Mouse (Mus musculus): ENCODE data around the gene Chst5. TPM values are rescaled to one million over a fixed set of nuclear protein-coding genes. Genes with fewer than 3 reads are reported as not detected.
"Not testable (repeated sequence)": the region's sequence is repeated elsewhere in the genome, so short reads cannot be mapped to it uniquely, and the experiment has no call there.

Chst5 gene
- total RNA-seq, 1 experiment from 2014 or later: not detected

DNA sequence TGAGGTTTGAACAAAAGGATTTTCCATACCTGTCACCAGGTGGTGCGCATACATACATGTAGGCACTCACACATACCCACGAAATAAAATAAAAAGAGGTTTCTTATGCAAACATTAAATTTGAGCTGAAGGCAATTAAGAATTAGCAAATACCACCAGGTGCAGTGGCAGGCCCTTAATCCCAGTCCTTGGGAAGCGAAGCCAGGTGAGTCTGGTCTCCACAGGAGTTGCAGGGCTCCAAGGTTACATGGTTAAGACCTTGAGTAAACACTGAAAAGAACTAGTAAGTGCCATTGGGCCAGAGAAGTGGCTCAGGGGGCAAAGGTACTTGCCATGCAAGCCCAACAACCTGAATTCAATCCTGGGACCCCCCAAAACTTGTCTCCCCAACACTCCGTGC lies 26.6 kb downstream of the Chst5 start:
- no peak for ATAC-seq (replicated peaks; ENCODE audit: low read depth, poor library complexity, severe bottlenecking)

DNA sequence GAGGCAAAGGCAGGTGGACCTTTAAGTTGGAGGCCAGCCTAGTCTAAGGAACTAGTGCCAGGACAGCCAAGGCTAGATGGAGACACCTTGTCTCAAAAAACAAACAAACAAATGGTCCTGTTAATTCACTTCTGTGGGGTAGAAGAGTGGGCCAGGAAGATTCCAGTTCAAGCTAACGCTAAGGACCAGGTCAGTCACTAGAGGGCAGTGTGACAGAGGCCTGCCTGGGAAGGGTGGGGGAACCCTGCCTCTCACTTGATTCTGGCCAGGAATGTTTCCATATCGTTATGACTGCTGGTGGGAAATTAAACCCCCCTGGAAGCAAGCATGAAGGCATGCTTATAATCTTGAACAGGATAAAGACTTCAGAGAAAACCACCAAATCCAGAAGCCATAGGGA lies 28.7 kb downstream of the Chst5 start:
- ATAC-seq (replicated peaks; ENCODE audit: low read depth, poor library complexity, severe bottlenecking): peak; percentile 82

DNA sequence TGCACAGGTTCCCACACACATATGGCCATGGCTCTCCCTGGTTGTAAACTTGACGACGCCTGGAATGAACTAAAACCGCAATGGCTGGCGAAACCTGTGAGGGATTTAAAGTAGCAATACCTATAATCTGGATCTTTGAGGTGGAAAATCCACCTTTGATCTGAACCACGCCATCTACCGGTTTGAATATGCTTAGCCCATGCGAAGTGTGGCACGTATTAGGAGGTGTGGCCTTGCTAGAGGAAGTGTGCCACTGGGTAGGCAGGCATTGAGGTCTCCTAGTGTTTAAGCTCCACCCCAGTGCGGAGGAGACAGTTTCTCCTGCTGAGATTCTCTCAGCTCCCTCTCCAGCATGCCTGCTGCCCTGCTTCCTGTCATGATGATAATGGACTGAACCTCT lies 32.5 kb downstream of the Chst5 start:
- ATAC-seq (replicated peaks; ENCODE audit: low read depth, poor library complexity, severe bottlenecking): no peak

DNA sequence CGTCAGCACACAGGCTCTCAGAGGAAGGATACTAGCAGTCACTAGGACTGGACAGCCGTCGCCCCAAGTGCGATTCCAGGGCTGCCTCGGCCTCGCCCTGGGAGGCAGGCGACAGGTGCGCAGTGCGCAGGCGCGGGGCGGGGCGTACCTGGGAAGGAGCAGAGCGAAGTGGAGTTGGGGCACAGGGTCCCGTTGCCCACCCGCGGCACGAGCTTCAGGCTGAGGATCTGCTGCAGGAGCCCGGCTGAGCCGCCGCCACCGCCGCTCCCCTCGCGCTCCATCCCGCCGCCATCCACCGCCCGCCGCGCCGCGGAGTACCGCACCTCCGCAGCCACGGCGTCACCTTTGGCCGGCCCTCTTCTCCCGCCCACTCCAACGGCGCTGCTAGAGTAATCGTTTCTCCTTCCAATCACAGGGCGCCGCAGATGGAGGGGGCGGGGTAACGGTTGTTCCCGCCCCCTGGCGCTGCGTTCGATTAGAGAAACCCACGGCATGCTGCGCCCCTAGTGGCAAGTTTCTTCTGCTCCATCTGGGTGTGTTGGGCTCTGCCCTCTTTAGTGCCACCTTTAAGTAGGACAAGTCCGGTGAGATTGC lies 33.8 kb downstream of the Chst5 start, which contains the start of gene Tmem170:
Gene Tmem170, minus strand, starts transcription at position 396 of the 594 bp plus-strand sequence.
- peak; percentile 98 for ATAC-seq (replicated peaks; ENCODE audit: low read depth, poor library complexity, severe bottlenecking)

DNA sequence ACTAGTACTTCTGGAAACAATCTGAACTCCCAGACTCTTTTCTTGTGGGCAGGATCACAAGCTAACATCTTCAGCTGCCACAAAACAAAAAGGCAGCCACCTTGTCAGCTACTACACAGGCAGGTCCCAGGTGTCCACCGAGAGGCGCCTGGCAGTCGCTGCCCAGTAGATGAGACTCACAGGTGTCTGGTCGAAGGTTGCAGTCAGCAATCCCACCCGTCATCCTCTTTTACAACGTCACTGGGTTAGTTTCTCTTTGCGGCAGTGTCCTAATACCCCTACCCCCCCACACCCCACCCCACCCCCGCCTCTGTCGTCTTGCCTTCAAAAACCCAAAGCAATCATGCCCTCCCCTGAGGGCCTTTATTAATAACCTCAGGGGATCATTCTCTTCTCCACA lies 34.5 kb downstream of the Chst5 start:
- no peak for ATAC-seq (replicated peaks; ENCODE audit: low read depth, poor library complexity, severe bottlenecking)

DNA sequence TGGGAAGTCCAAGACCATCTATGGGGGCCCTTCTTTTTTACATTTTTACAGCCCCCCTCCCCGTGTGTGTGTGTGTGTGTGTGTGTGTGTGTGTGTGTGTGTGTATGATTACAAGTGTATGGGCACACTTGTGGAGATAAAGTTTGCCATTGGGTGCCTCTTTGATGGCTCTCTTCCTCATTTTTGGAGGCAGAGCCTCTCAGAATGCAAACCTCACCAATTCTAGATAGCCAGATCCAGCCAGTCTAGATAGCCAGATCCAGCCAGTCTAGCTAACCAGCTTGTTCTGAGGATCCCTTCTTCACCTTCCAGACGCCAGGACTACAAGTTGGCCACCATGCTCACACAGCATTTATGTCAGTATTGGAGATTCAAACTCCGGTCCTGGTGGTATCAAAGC lies 39.0 kb downstream of the Chst5 start:
- ATAC-seq (replicated peaks; ENCODE audit: low read depth, poor library complexity, severe bottlenecking): 0 out of 2 replicates have a peak, but pooled peaks have one; percentile 8

DNA sequence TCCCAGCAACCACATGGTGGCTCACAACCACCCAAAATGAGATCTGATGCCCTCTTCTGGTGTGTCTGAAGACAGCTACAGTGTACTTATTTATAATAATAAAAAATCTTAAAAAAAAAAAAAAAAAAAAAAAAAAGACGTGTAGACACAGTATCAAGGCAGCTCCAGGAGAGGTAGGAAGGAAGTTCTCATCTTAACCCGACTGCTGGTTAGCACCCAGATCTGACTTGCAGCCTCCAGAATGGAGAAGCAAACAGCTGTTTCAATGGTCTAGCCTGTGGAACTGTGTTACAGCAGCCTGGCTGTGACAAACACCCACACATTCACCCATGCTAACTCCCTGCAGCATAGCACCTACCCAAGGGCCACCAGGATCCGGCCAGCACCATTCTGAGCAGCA lies 39.9 kb downstream of the Chst5 start:
- no peak for ATAC-seq (replicated peaks; ENCODE audit: low read depth, poor library complexity, severe bottlenecking)

DNA sequence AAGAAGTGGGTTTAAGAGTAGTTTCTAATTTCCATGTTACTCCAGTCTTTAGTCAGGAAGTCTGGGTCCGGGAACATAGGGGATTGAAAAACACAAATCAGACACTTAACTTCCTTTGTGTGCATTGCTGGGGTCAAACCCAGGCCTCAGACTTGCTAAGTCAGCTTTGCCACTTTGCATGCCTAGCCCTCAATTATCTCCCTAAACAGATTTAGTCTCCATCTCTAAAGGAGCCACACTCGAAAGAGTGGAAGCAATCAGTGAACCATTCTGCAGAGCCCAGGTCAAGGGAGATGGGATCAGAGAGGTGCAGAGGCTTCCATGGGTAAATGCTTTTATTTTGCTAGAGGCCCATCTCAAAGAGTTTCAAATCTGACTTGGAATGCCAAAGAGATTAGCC lies 41.6 kb downstream of the Chst5 start:
- ATAC-seq (replicated peaks; ENCODE audit: low read depth, poor library complexity, severe bottlenecking): no peak

DNA sequence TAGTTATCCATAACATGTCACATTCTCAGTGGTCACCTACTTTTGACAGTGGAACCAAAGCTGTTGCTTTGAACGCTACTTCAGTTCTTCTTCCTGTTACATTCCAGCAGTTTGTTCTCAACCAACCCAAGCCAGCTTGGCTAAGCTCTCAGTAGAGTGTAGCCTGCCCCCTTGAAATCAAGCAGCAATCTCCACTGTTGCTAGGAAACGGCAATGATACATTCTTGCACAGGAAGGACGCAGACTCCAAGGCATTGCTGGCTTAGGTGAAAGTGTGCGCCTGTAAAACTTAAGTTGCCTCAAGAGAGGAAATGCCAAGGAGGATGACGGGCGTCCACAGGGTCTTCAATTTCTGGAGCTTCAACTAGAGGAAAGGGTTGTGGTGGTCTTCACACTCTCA lies 44.4 kb downstream of the Chst5 start:
- ATAC-seq (replicated peaks; ENCODE audit: low read depth, poor library complexity, severe bottlenecking): no peak

DNA sequence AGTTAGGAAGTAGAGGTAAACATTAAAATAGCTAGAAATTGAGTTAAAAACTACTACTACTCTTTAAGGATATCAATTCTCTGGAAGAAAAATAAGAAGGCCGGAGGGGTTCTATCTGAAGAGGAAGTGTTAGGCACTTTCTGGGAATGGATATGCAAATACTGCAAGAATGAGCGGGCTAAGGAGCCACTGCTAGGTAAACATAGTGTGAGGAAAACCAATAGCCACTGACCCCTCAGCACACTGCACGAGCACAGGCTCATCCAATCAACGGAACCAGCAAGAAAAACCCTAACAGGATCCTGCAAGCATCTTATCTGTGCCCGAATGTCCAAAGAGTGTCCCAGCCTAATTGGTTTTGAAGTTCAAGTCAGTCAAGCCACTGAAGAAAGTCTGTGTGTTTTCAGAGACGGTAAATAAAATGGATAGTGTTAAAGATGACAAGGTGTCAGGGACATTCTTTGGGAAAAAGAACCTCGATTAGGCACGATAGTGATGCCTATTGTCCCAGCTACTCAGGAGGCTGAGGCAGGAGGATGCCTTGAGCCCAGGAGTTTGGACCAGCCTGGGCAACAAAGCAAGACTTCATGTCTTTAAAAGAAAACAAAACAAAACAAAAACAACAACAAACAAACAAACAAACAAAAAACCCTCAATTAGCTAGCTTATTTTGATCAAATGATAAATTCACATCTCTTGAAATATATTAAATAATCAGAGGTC lies 45.0 kb downstream of the Chst5 start:
- ATAC-seq (replicated peaks; ENCODE audit: low read depth, poor library complexity, severe bottlenecking): no peak

DNA sequence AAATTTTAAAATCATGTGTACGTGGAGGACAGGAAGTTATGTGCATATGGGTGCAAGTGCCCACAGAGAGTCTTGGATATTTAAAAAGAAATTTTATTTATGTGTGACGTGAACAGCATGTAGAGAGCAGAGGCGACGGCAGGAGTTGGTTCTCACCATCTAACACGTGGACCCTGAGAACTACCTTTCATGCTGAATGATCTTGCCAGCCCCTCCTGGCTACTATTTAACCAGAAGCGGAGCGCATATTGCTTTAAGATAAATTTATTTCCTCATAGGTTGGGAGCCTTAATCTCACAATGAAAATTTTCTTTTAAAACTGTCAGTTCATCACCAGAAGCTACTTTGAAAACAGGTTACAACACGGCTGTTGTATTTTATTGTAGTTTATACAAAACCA lies 45.6 kb downstream of the Chst5 start:
- no peak for ATAC-seq (replicated peaks; ENCODE audit: low read depth, poor library complexity, severe bottlenecking)

DNA sequence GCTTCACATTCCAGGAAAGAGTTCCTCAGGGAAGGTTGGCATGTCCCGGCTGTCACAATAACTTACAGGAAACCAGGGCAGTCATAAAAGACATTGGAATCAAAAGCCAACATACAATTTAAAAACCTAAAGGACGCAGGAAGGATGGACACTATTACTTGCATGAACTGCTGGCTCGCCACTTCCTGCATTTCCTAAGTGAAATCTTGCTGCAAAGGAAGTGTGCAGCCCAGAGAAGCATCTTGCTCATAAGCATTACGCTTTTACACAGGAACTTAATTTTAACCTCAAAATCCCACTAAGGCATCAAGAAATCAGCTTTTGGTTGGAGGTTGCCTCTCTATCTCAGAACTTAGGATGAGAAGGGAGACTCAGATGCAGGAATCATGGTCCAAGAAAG lies 47.0 kb downstream of the Chst5 start:
- 0 out of 2 replicates have a peak, but pooled peaks have one; percentile 60 for ATAC-seq (replicated peaks; ENCODE audit: low read depth, poor library complexity, severe bottlenecking)

DNA sequence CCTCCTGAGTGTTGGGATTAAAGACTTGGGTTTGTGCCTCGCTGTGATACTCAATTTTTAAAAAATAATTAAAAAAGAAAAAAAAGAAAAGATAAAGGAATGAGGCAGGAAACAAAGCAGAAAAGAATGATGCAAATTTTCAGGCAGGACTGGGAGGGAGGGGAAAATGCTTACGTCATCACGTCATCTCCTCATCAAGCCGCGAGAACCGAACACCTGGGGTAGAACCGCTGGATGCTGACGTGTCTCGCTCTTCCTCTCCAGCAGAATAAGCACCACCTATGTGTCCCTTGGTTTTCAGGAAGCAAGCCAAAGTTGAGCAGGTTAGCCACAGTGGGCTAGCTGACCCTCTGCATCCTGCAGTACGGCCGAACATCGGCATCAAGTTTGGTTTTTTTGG lies 54.3 kb downstream of the Chst5 start:
- no peak for ATAC-seq (replicated peaks; ENCODE audit: low read depth, poor library complexity, severe bottlenecking)

DNA sequence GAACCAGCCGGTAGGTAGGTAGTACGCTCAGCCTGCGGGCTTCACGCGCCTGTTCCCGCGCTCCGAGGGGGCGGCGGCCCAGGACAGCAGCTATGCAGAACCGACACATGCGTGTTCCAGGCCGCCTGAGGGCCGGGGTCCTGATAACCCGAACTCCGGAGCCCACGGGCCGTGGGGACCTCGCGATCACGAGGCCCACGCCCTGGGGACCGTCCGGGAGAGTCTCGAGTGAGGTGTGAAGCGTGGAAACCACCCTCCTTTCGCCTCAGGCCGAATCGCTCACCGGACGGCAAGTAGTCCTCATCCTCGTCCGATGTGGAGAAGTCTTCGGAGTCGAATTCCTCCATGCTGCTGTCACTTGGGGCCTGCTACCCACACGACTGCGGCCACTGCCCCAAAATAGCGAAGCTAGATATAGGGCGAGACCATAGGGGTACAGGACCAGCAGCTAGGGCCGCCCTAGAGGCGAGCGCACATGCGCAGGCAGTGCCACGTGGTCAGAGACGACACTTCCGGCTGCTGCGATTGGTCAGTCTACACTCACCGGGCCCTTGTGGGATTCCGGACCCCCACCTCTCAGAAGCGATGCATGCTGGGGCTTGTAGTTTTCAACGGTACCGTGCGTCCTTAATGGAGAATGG lies 56.3 kb downstream of the Chst5 start, which contains the start of gene Cfdp1:
Gene Cfdp1, minus strand, starts transcription at position 431 of the 641 bp plus-strand sequence.
- ATAC-seq (replicated peaks; ENCODE audit: low read depth, poor library complexity, severe bottlenecking): peak; percentile 99

DNA sequence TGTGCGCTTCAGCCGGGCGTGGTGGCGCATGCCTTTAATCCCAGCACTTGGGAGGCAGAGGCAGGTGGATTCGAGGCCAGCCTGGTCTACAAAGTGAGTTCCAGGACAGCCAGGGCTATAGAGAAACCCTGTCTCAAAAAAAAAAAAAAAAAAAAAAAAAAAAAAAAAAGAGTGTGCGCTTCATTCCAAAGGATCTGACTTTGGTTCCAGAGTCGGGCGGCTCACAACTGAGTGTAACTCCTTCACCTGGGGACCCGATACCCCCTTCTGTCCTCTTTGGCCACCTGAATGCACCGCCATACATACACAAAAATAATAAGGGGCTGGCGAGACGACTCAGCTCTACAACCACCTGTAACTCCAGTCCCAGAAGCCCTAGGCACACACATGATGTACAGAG lies 57.0 kb downstream of the Chst5 start:
- not testable (repeated sequence) for ATAC-seq (replicated peaks; ENCODE audit: low read depth, poor library complexity, severe bottlenecking)

DNA sequence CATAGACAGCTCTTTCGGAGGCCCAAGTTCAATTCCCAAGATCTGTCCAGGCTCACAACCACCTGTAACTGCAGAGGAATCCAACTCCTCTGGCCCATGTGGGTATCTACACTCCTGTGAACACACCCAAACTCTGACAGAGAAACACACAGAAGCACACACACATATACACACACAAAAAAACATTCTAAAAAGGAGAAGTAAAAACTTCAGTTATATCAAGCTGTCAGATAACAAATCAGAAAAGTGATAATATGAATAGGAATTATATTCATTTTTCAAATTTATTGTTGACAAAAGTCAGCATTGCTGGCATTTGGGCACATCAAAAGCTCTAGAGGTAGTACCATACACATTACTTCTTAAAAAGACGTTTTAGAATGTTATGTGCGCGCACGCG lies 63.5 kb downstream of the Chst5 start:
- no peak for ATAC-seq (replicated peaks; ENCODE audit: low read depth, poor library complexity, severe bottlenecking)

Other genes with a start within 250 kb of the Chst5 start
- gene Ctrb1, start 219.4 kb downstream of the Chst5 start, total RNA-seq (2017): not detected in 2 replicates
- not detected in 2 replicates for gene Bcar1, start 166.6 kb downstream of the Chst5 start, total RNA-seq (2017)
- gene Cfdp1, start 56.2 kb downstream of the Chst5 start, total RNA-seq (2017): 202 and 252 TPM in 2 replicates
- 2.3 and 2.5 TPM in 2 replicates for gene Tmem170, start 33.7 kb downstream of the Chst5 start, total RNA-seq (2017)
- gene Tmem231, start 23.4 kb upstream of the Chst5 start, total RNA-seq (2017): 1.5 and 3.6 TPM in 2 replicates
- gene Gabarapl2, start 30.3 kb upstream of the Chst5 start, total RNA-seq (2017): 28.6 and 41.6 TPM in 2 replicates
- gene Adat1, start 81.9 kb upstream of the Chst5 start, total RNA-seq (2017): 3.8 and 6.0 TPM in 2 replicates
- 176 and 190 TPM in 2 replicates for gene Kars, start 100.9 kb upstream of the Chst5 start, total RNA-seq (2017)
- gene Terf2ip, start 101.0 kb upstream of the Chst5 start, total RNA-seq (2017): 14.1 and 15.5 TPM in 2 replicates
- gene Gm6793, start 104.6 kb upstream of the Chst5 start, total RNA-seq (2017): 0.32 TPM in 1 of 2 replicates, not detected in the other

Measured in common myeloid progenitor, adult 5-6 weeks (primary cell).